Comparison of ENCODE assay signal across 21 mouse cellular contexts in the genomic region with DNA sequence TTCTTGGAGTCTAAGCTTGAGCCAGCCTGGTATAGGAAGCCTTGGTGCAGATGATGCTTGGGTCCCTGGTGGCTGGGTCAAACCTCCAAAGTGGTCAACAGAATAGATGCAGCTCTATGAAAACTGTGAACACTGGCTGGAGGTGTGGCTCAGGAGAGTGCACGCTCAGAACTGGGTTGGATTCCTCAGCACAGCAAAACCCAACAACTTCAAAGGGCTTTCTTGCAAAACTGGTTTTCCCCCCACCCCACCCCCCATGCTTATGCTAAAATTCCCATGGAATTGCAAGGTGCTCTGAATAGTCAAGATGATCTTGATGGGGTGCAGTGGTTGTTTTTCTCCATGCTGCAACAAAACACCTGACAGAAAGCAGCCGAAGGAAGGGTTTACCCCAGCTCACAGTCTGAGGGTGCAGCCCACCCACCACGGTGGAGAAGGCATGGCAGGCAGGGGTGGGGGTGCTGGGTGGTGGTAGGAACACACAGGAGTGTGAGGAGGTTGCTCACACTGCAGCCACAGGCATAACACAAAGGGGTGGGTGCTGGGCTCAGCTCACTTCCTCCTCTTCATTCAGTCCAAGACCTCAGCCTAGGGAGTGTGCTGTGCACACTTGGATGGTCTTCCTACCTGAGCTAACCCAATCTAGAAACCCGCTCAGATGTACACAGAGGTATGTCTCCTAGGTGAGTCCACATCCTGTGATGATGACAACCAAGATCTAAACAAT.
A peak's percentile ranks its signal among the peaks of the same experiment; 100 is the strongest.
DNase-seq lines count a peak whose midpoint lies in the region; ATAC-seq lines count a peak whose summit lies in the region.
"Had no signal": no experiment of that assay in that cellular context is flagged by ENCODE, and none has a peak within 500 bp of the region (broad histone marks: within the 10 kb centered on the region; RNA-seq: fewer than 3 reads in every experiment).

No protein-coding gene starts in this region.

- no peaks in the 10 kb centered on the region for H3K36me3 ChIP-seq in hindbrain, embryonic 15.5 days
- H3K36me3 ChIP-seq in hindbrain, embryonic 12.5 days = no peaks in the 10 kb centered on the region
- no peaks in the 10 kb centered on the region for H3K36me3 ChIP-seq in lung, embryonic 16.5 days (ENCODE audit: control insufficient read depth, insufficient read depth, low read length)
- no peaks in the 10 kb centered on the region for H3K36me3 ChIP-seq in embryonic facial prominence, embryonic 13.5 days
- no peaks in the 10 kb centered on the region for H3K36me3 ChIP-seq in stomach, embryonic 16.5 days (ENCODE audit: control insufficient read depth, insufficient read depth, low read length)
- H3K36me3 ChIP-seq: forebrain, embryonic 12.5 days; heart, embryonic 13.5 days; hindbrain, embryonic 10.5 days; neural tube, embryonic 15.5 days had no signal

- peaks cover 32% of the 10 kb centered on the region for H3K4me1 ChIP-seq in hindbrain, embryonic 15.5 days (replicated peaks)
- peaks cover 22% of the 10 kb centered on the region for H3K4me1 ChIP-seq in hindbrain, embryonic 12.5 days
- peaks cover 13% of the 10 kb centered on the region; the same call in 1 of the 2 replicates for H3K4me1 ChIP-seq in lung, embryonic 16.5 days (replicated peaks; ENCODE audit: control insufficient read depth, insufficient read depth, low read length)
- H3K4me1 ChIP-seq in embryonic facial prominence, embryonic 13.5 days = peaks cover 54% of the 10 kb centered on the region
- peaks cover 3% of the 10 kb centered on the region; the same call in 1 of the 2 replicates for H3K4me1 ChIP-seq in stomach, embryonic 16.5 days (ENCODE audit: control insufficient read depth, insufficient read depth, low read length)
- H3K4me1 ChIP-seq: heart, embryonic 13.5 days had no signal

- no peaks in the 10 kb centered on the region for H3K9me3 ChIP-seq in hindbrain, embryonic 15.5 days
- H3K9me3 ChIP-seq in hindbrain, embryonic 12.5 days (replicated peaks) = no peaks in the 10 kb centered on the region
- H3K9me3 ChIP-seq in lung, embryonic 16.5 days (ENCODE audit: control insufficient read depth, low read length) = no peaks in the 10 kb centered on the region
- H3K9me3 ChIP-seq in embryonic facial prominence, embryonic 13.5 days = no peaks in the 10 kb centered on the region
- H3K9me3 ChIP-seq in stomach, embryonic 16.5 days (replicated peaks; ENCODE audit: control insufficient read depth, low read length) = no peaks in the 10 kb centered on the region
- H3K9me3 ChIP-seq: forebrain, embryonic 12.5 days; heart, embryonic 13.5 days; hindbrain, embryonic 10.5 days; limb, embryonic 12.5 days; megakaryocyte, embryonic 14.5 days; neural tube, embryonic 15.5 days had no signal

- no peak for DNase-seq in lung, postnatal 25 days (ENCODE audit: low spot score)
- DNase-seq in MN1 (ENCODE audit: low spot score) = no peak
- DNase-seq: B cell, adult 2 months; cerebellum, postnatal 25 days; kidney, adult 11 months; retina, postnatal 1 day; thymus, postnatal 14 days had no signal

- H3K27me3 ChIP-seq in hindbrain, embryonic 15.5 days = no peaks in the 10 kb centered on the region
- H3K27me3 ChIP-seq in hindbrain, embryonic 12.5 days = no peaks in the 10 kb centered on the region
- no peaks in the 10 kb centered on the region for H3K27me3 ChIP-seq in lung, embryonic 16.5 days (ENCODE audit: control insufficient read depth, insufficient read depth, low read depth, low read length)
- H3K27me3 ChIP-seq in embryonic facial prominence, embryonic 13.5 days = no peaks in the 10 kb centered on the region
- no peaks in the 10 kb centered on the region for H3K27me3 ChIP-seq in stomach, embryonic 16.5 days (ENCODE audit: control insufficient read depth, insufficient read depth, low read length)
- H3K27me3 ChIP-seq: heart, embryonic 13.5 days; limb, embryonic 12.5 days; neural tube, embryonic 15.5 days had no signal

- H3K9ac ChIP-seq in hindbrain, embryonic 15.5 days = no peak overlapping the region
- H3K9ac ChIP-seq in hindbrain, embryonic 12.5 days = no peak overlapping the region
- H3K9ac ChIP-seq in lung, embryonic 16.5 days (ENCODE audit: low read length) = no peak overlapping the region
- no peak overlapping the region for H3K9ac ChIP-seq in embryonic facial prominence, embryonic 13.5 days
- H3K9ac ChIP-seq in stomach, embryonic 16.5 days (ENCODE audit: low read length) = no peak overlapping the region
- H3K9ac ChIP-seq: forebrain, embryonic 12.5 days; heart, embryonic 13.5 days; limb, embryonic 12.5 days; neural tube, embryonic 15.5 days had no signal

- WGBS in hindbrain, embryonic 15.5 days = 78% methylated on average over 4 of the region's 4 CpGs
- 69% methylated on average over 4 of the region's 4 CpGs for WGBS in hindbrain, embryonic 12.5 days
- WGBS in lung, embryonic 16.5 days = 46% methylated on average over 4 of the region's 4 CpGs
- WGBS in embryonic facial prominence, embryonic 13.5 days = 62% methylated on average over 4 of the region's 4 CpGs
- 48% methylated on average over 4 of the region's 4 CpGs for WGBS in stomach, embryonic 16.5 days

- H3K4me3 ChIP-seq in hindbrain, embryonic 15.5 days = no peak overlapping the region
- no peak overlapping the region for H3K4me3 ChIP-seq in hindbrain, embryonic 12.5 days
- H3K4me3 ChIP-seq in lung, embryonic 16.5 days (ENCODE audit: low read length) = no peak overlapping the region
- no peak overlapping the region for H3K4me3 ChIP-seq in embryonic facial prominence, embryonic 13.5 days
- no peak overlapping the region for H3K4me3 ChIP-seq in stomach, embryonic 16.5 days (replicated peaks; ENCODE audit: low read length)
- H3K4me3 ChIP-seq: forebrain, embryonic 12.5 days; heart, embryonic 13.5 days; hindbrain, embryonic 10.5 days; layer of hippocampus, adult 2 months; left cerebral cortex, adult 2 months; limb, embryonic 12.5 days; megakaryocyte, embryonic 14.5 days; neural tube, embryonic 15.5 days had no signal

- H3K27ac ChIP-seq in hindbrain, embryonic 15.5 days (replicated peaks) = no peak overlapping the region
- H3K27ac ChIP-seq in hindbrain, embryonic 12.5 days = no peak overlapping the region
- peak overlapping the region; percentile 37 for H3K27ac ChIP-seq in lung, embryonic 16.5 days (ENCODE audit: low read length)
- peak overlapping the region; percentile 69 for H3K27ac ChIP-seq in embryonic facial prominence, embryonic 13.5 days
- H3K27ac ChIP-seq in stomach, embryonic 16.5 days (ENCODE audit: low read length) = peak overlapping the region; percentile 46
- H3K27ac ChIP-seq: forebrain, embryonic 12.5 days; heart, embryonic 13.5 days; hindbrain, embryonic 10.5 days; layer of hippocampus, adult 2 months; left cerebral cortex, adult 2 months; limb, embryonic 12.5 days; neural tube, embryonic 15.5 days had no signal

- H3K4me2 ChIP-seq in hindbrain, embryonic 15.5 days = no peak overlapping the region
- H3K4me2 ChIP-seq in hindbrain, embryonic 12.5 days (replicated peaks) = no peak overlapping the region
- H3K4me2 ChIP-seq in lung, embryonic 16.5 days (ENCODE audit: low read depth, low read length) = peak overlapping the region; percentile 12; the same call in 1 of the 2 replicates
- no peak overlapping the region for H3K4me2 ChIP-seq in embryonic facial prominence, embryonic 13.5 days
- no peak overlapping the region for H3K4me2 ChIP-seq in stomach, embryonic 16.5 days (ENCODE audit: low read depth, low read length)
- H3K4me2 ChIP-seq: forebrain, embryonic 12.5 days; heart, embryonic 13.5 days; limb, embryonic 12.5 days; neural tube, embryonic 15.5 days had no signal

- ATAC-seq in hindbrain, embryonic 15.5 days (ENCODE audit: low FRiP score, low read depth) = peak; percentile 6; the same call in 1 of the 2 replicates
- ATAC-seq in hindbrain, embryonic 12.5 days (ENCODE audit: low FRiP score) = no peak
- ATAC-seq in lung, embryonic 16.5 days (ENCODE audit: low read depth) = peak; percentile 77
- ATAC-seq in embryonic facial prominence, embryonic 13.5 days (ENCODE audit: insufficient number of reproducible peaks, insufficient read depth, low FRiP score, low TSS enrichment, low read depth) = no peak
- ATAC-seq in stomach, embryonic 16.5 days (ENCODE audit: insufficient read depth, low FRiP score) = peak; percentile 73; the same call in 1 of the 2 replicates
- no peak for ATAC-seq in erythroblast, adult 5-6 weeks (replicated peaks; ENCODE audit: low FRiP score, poor library complexity, severe bottlenecking)

Comparison
In these comparisons a context has a peak if more than half of its experiments do, and no peak if none do; other contexts are left out.
1. ATAC-seq: peak in hindbrain, embryonic 15.5 days (single experiment), lung, embryonic 16.5 days (single experiment) and stomach, embryonic 16.5 days (single experiment); none in hindbrain, embryonic 12.5 days (single experiment), embryonic facial prominence, embryonic 13.5 days (single experiment) and erythroblast, adult 5-6 weeks (single experiment).
2. H3K27ac ChIP-seq: peak in lung, embryonic 16.5 days (single experiment), embryonic facial prominence, embryonic 13.5 days (single experiment) and stomach, embryonic 16.5 days (single experiment); none in hindbrain, embryonic 15.5 days (single experiment) and hindbrain, embryonic 12.5 days (single experiment).